ENCODE assay signal across 9 mouse cellular contexts in the genomic region with DNA sequence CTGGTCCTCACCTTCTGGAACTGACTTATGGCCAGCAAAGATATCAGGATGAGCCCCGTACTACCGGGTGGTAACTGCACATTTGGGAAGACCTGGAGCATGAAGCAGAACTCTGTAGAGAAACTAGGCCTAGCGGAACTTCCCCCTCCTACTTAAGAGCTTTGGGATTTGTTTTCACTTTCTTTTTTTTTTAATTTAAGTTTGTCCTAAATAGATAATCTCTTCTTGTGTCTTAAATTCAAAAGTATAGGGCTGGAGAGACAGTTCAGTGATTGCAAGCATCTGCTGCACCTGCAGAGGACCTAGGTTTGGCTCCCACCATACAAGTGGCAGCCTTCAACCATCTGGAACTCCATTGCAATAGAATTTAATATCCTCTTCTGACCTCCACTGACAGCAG. TPM values are rescaled to one million over a fixed set of nuclear protein-coding genes. Genes with fewer than 3 reads are reported as not detected.
A peak's percentile ranks its signal among the peaks of the same experiment; 100 is the strongest.
DNase-seq lines count a peak whose midpoint lies in the region; ATAC-seq and TF ChIP-seq lines count a peak whose summit lies in the region.
"Had no signal": no experiment of that assay in that cellular context is flagged by ENCODE, and none has a peak within 500 bp of the region (broad histone marks: within the 10 kb centered on the region; RNA-seq: fewer than 3 reads in every experiment).

Gene Mecom (minus strand): TSS at position 101 of the 400 bp plus-strand sequence.

- WGBS in kidney, postnatal 0 days = 61% methylated on average over 3 of the region's 3 CpGs
- WGBS in embryonic facial prominence, embryonic 13.5 days = 88% methylated on average over 3 of the region's 3 CpGs
- 77% methylated on average over 3 of the region's 3 CpGs for WGBS in heart, embryonic 15.5 days
- 88% methylated on average over 3 of the region's 3 CpGs for WGBS in limb, embryonic 12.5 days

- H3K9ac ChIP-seq in kidney, postnatal 0 days (ENCODE audit: low read depth, low read length) = peak within 1 kb of the TSS; percentile 13; the same call in 1 of the 2 replicates
- H3K9ac ChIP-seq in embryonic facial prominence, embryonic 13.5 days = no peak within 1 kb of the TSS
- H3K9ac ChIP-seq in heart, embryonic 15.5 days = no peak within 1 kb of the TSS; the same call in 1 of the 2 replicates
- no peak within 1 kb of the TSS for H3K9ac ChIP-seq in limb, embryonic 12.5 days (replicated peaks)

- 0 out of 2 replicates have a peak, but pooled peaks cover 6% of the 10 kb centered on the region for H3K4me1 ChIP-seq in kidney, postnatal 0 days (replicated peaks; ENCODE audit: insufficient read depth, low read length)
- H3K4me1 ChIP-seq in embryonic facial prominence, embryonic 13.5 days = peaks cover 9% of the 10 kb centered on the region; the same call in 1 of the 2 replicates
- peaks cover 16% of the 10 kb centered on the region for H3K4me1 ChIP-seq in heart, embryonic 15.5 days (replicated peaks)
- peaks cover 29% of the 10 kb centered on the region for H3K4me1 ChIP-seq in limb, embryonic 12.5 days (replicated peaks)

- no peaks in the 10 kb centered on the region for H3K9me3 ChIP-seq in kidney, postnatal 0 days (replicated peaks; ENCODE audit: low read length)
- no peaks in the 10 kb centered on the region for H3K9me3 ChIP-seq in embryonic facial prominence, embryonic 13.5 days
- H3K9me3 ChIP-seq in heart, embryonic 15.5 days (replicated peaks) = no peaks in the 10 kb centered on the region
- H3K9me3 ChIP-seq in limb, embryonic 12.5 days = no peaks in the 10 kb centered on the region

- no peak within 1 kb of the TSS for H3K27ac ChIP-seq in kidney, postnatal 0 days
- H3K27ac ChIP-seq in embryonic facial prominence, embryonic 13.5 days = no peak within 1 kb of the TSS
- H3K27ac ChIP-seq in heart, embryonic 15.5 days = peak within 1 kb of the TSS; percentile 78
- peak within 1 kb of the TSS; percentile 23; the same call in 1 of the 2 replicates for H3K27ac ChIP-seq in limb, embryonic 12.5 days

- H3K27me3 ChIP-seq in kidney, postnatal 0 days (ENCODE audit: insufficient read depth, low read length) = no peaks in the 10 kb centered on the region
- no peaks in the 10 kb centered on the region for H3K27me3 ChIP-seq in embryonic facial prominence, embryonic 13.5 days
- no peaks in the 10 kb centered on the region for H3K27me3 ChIP-seq in heart, embryonic 15.5 days
- no peaks in the 10 kb centered on the region for H3K27me3 ChIP-seq in limb, embryonic 12.5 days

- peak within 1 kb of the TSS; percentile 47 for H3K4me2 ChIP-seq in kidney, postnatal 0 days (ENCODE audit: low read length)
- no peak within 1 kb of the TSS for H3K4me2 ChIP-seq in embryonic facial prominence, embryonic 13.5 days
- peak within 1 kb of the TSS; percentile 58 for H3K4me2 ChIP-seq in heart, embryonic 15.5 days
- peak within 1 kb of the TSS; percentile 26 for H3K4me2 ChIP-seq in limb, embryonic 12.5 days

- no peaks in the 10 kb centered on the region for H3K36me3 ChIP-seq in kidney, postnatal 0 days (ENCODE audit: insufficient read depth, low read length)
- no peaks in the 10 kb centered on the region for H3K36me3 ChIP-seq in embryonic facial prominence, embryonic 13.5 days
- no peaks in the 10 kb centered on the region for H3K36me3 ChIP-seq in heart, embryonic 15.5 days
- H3K36me3 ChIP-seq in limb, embryonic 12.5 days = no peaks in the 10 kb centered on the region

- peak; percentile 14 for DNase-seq in kidney, postnatal 0 days (ENCODE audit: low spot score)
- DNase-seq in kidney, postnatal 36 days = no peak
- no peak for DNase-seq in cerebellum, adult 18-20 months
- no peak for DNase-seq in cerebellum, adult 9-11 months
- DNase-seq in layer of hippocampus, adult 8-10 months (ENCODE audit: low spot score in 2 of 2) = no peak

- TF ChIP-seq CTCF in kidney, postnatal 0 days (IDR thresholded peaks at IDR 0.05; ENCODE audit: low read depth) = no peak

- H3K4me3 ChIP-seq in kidney, postnatal 0 days (replicated peaks; ENCODE audit: low read depth, low read length) = peak within 1 kb of the TSS; percentile 11; the same call in 1 of the 2 replicates
- no peak within 1 kb of the TSS for H3K4me3 ChIP-seq in embryonic facial prominence, embryonic 13.5 days
- peak within 1 kb of the TSS; percentile 33 for H3K4me3 ChIP-seq in heart, embryonic 15.5 days
- no peak within 1 kb of the TSS for H3K4me3 ChIP-seq in limb, embryonic 12.5 days (replicated peaks)

- ATAC-seq in kidney, postnatal 0 days (replicated peaks; ENCODE audit: low FRiP score, low read depth) = no peak
- ATAC-seq in embryonic facial prominence, embryonic 13.5 days (ENCODE audit: insufficient number of reproducible peaks, insufficient read depth, low FRiP score, low TSS enrichment, low read depth) = no peak
- ATAC-seq in heart, embryonic 15.5 days (replicated peaks; ENCODE audit: insufficient number of reproducible peaks, insufficient read depth, low FRiP score, low read depth) = no peak
- no peak for ATAC-seq in limb, embryonic 12.5 days (ENCODE audit: insufficient number of reproducible peaks, insufficient read depth, low FRiP score, low TSS enrichment, low read depth)

RNA-seq across cellular contexts. Expression of gene Mecom, which starts in this region (rescaled TPM):
- polyA plus RNA-seq in kidney, postnatal 0 days (2015; fragmentation: Nextera tagmentation; extraction: Ambion mirVana) = 54.7 and 58.1 TPM in 2 replicates
- polyA plus RNA-seq in embryonic facial prominence, embryonic 13.5 days (2015; fragmentation: Nextera tagmentation; extraction: Ambion mirVana) = 10.3 and 15.5 TPM in 2 replicates
- polyA plus RNA-seq in heart, embryonic 15.5 days (2015; fragmentation: Nextera tagmentation; extraction: Ambion mirVana) = 17.3 and 24.1 TPM in 2 replicates
- 187 TPM in 2 replicates for polyA plus RNA-seq in limb, embryonic 12.5 days (2016; fragmentation: Nextera tagmentation; extraction: Ambion mirVana)
- 1 to 10 TPM; 2.2 to 5.5 (median 4.5) TPM for total RNA-seq in layer of hippocampus, adult 8-10 months (2022)
- total RNA-seq: monocyte, adult 5-6 weeks had no signal

Comparison
In these comparisons a context has a peak if more than half of its experiments do, and no peak if none do; other contexts are left out.
1. H3K27ac ChIP-seq: peak in heart, embryonic 15.5 days (single experiment) and limb, embryonic 12.5 days (single experiment); none in kidney, postnatal 0 days (single experiment) and embryonic facial prominence, embryonic 13.5 days (single experiment).
2. H3K4me3 ChIP-seq: peak in kidney, postnatal 0 days (single experiment) and heart, embryonic 15.5 days (single experiment); none in embryonic facial prominence, embryonic 13.5 days (single experiment) and limb, embryonic 12.5 days (single experiment).